Mouse (Mus musculus) megakaryocyte, embryonic 14.5 days (primary cell): Measurements from ENCODE around the gene Olfr71.

ENCODE experiments used
- FLI1 ChIP-seq: IDR thresholded peaks from 2 replicates; pipeline ENCODE4 v1.6.1; 2012; ENCODE audit warnings: low read length, inconsistent platforms, mixed read lengths
- GATA1 ChIP-seq: IDR thresholded peaks from 3 replicates; pipeline ENCODE4 v1.6.1; 2012; ENCODE audit warnings: mixed read lengths, low read length, inconsistent platforms, borderline replicate concordance

DNA sequence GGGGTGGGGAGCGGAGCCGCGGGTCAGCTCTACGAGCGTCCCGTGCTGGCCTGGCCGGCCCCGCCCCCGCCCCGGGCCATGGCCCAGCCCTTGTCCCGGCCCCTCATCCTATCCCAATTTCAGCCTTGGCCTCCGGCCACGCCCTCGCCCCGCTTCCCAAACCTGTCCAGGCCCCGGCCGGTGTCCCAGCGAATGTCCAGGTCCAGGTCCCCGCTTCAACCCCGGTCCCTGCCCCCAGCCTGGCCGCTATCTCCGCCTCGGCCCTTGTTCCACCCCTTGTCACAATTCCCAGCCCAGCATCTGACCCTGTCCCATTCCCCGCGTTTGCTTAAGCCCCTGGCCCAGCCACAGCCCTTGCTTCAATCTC lies 40.6 kb downstream of the Olfr71 start:
- TF ChIP-seq GATA1 (no peak), FLI1 (no peak)
